Mouse (Mus musculus) cerebellum, postnatal 14 days (tissue): Measurements from ENCODE around the gene 1700003E16Rik.

Experiments used
- DNase-seq, 2 experiments: peaks; one replicate each; pipeline ENCODE4 v3.0.0; 2021; ENCODE audit warnings: mixed read lengths in 2 of 2

1700003E16Rik gene

DNA sequence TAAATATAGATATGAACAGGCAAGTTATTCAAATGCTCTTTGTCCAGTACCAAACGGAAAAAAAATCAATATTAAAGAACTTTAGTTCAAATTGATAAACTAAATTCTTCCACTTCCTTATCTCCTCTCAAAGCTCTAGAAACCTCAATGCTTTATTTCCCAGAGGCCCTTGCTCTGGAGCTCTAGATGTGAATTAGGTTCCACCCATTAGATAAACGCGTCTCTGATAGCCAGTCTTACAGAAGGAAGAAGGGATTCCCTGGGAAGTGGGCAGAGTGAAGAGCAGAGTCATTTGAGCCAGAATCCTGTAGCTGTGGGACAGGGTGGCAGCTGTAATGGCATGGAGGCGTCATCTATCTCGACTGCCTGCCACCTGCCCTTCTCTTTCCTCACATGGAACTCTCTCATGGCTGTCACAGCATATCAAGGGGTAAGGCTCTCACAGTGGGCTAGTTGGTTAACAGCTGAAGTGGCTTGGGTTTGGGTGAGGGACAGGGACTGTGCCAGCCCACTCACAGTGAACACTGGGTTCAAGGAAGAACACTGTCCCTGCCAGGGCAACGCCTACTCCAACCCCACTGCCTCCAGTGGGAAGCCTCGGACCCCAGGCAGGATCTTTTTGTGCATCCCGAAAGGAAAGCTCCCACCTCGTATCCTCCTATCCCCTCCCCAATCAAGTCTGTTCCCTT is 51.3 kb downstream of the 1700003E16Rik start:
- peak; percentile 12 to 27 for DNase-seq

DNA sequence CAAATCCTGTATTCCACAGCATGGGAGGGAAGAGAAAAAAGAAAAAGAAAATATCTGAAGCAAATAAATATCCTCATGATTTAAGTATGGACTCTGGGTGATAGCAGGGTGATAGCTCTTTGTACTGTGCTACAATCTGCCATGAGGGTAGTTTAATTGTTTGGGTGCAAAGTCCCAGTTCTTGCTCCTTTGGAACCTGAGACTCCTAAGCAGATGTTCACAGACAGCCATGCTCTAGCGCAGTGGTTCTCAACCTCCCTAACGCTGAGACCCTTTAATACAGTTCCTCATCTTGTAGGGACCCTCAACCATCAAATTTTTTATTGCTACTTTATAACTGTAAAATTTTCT is 51.8 kb downstream of the 1700003E16Rik start:
- DNase-seq: no peak

DNA sequence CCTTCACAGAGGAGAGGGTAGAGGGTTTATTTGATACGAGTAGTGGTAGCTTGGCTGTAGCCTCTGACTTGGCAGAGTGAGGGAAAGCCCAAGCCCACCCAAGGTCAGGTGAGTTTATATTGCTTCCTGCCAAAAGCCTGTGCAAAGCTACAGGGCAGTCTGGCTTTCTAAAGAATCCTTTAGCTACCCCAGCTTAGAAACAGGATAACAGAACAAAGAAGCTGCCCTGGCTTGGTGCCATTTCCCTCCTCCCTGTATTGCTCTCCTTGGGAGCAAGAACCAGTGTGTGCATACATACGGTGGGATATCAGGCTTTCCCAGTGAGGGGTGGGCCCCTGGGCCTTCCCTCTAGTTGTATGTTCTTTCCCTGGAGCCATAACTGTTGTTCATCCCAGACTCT is 54.3 kb downstream of the 1700003E16Rik start:
- peak in 1 of 2 experiments; percentile 37 for DNase-seq

DNA sequence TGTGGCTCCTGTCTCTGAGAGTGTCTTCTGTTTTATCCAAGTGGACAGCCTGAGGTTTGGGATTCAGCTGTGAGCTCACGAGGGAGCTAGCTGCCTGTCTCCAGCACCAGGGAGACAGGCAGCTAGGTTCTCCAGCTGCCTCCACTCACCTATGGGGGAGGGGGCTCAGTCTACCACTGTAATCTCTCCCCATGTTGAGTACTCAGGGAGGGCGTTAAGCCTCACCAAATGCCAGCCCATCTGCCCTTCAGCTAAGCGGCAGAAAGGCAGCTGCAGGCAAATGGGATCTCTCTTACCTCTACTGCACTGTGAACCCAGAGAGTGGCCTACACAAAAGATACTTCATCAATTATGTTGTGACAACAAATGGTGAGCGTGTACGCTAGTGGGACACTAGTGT is 55.3 kb downstream of the 1700003E16Rik start:
- no peak for DNase-seq
